Mouse (Mus musculus) thymus, adult 2 months (tissue): ENCODE measurements at regions not wholly inside any gene's neighbourhood (a gene's known extent, or its start where the extent isn't known, plus 50 kb on each side); places are given as distances from the start of the nearest gene placed in this dataset.

Experiments
- DNase-seq: peaks from one replicate; pipeline ENCODE4 v3.0.0; 2021
- H3K27ac ChIP-seq: fragments of 200-500 bp; 2 replicates; pipeline ENCODE4 v1.5.1; 2012; ENCODE audit warnings: low read length, control low read depth; ENCODE audit not compliant: control insufficient read depth, insufficient read depth
- H3K27me3 ChIP-seq: fragments of 200-500 bp; 2 replicates; pipeline ENCODE4 v1.6.1; 2012; ENCODE audit warnings: mild to moderate bottlenecking, low read length, moderate library complexity, mixed read lengths; ENCODE audit not compliant: control insufficient read depth, insufficient read depth
- H3K36me3 ChIP-seq: fragments of 200-500 bp; 2 replicates; pipeline ENCODE4 v1.6.1; 2012; ENCODE audit warnings: mild to moderate bottlenecking, low read length, moderate library complexity; ENCODE audit not compliant: control insufficient read depth, insufficient read depth
- H3K4me1 ChIP-seq: fragments of 200-500 bp; replicated peaks from 2 replicates; pipeline ENCODE4 v1.6.1; 2012; ENCODE audit warnings: low read length; ENCODE audit not compliant: control insufficient read depth, insufficient read depth
- H3K4me3 ChIP-seq: fragments of 200-500 bp; 2 replicates; pipeline ENCODE4 v1.5.1; 2012; ENCODE audit warnings: mild to moderate bottlenecking, low read length, control low read depth, moderate library complexity; ENCODE audit not compliant: control insufficient read depth, insufficient read depth
- CTCF ChIP-seq: fragments of 200-500 bp; IDR thresholded peaks from 2 replicates; pipeline ENCODE4 v1.5.1; 2012; ENCODE audit warnings: mild to moderate bottlenecking, control low read depth, low read length, moderate library complexity, borderline replicate concordance; ENCODE audit not compliant: control insufficient read depth, poor library complexity, insufficient read depth; ENCODE audit errors: extremely low read depth
- POLR2A ChIP-seq: fragments of 200-500 bp; IDR thresholded peaks from 2 replicates; pipeline ENCODE4 v1.6.1; 2012; ENCODE audit warnings: mild to moderate bottlenecking, low read length, control low read depth, moderate library complexity; ENCODE audit not compliant: control insufficient read depth, poor library complexity, insufficient read depth; ENCODE audit errors: extremely low read depth
- WGBS: fragments of 180-500 bp; shearing (Covaris S2); methylation state at CpG from one replicate; pipeline ENCODE4 v1.1.7; 2018; 5-methylcytosine and 5-hydroxymethylcytosine counted together

GRCm38 (mm10) chr12:9118576-9118975, 88.8 kb downstream of the Ttc32 start:
- DNase-seq, result no peak
- Histone ChIP-seq H3K4me1 (no peaks in the 10 kb centered on the region), H3K36me3 (no peaks in the 10 kb centered on the region), H3K27ac (no peak overlapping the region), H3K27me3 (no peaks in the 10 kb centered on the region), H3K4me3 (no peak overlapping the region)
- no peak for TF ChIP-seq CTCF
- no peak for TF ChIP-seq POLR2A
- WGBS, result 64% methylated on average over 2 of the region's 2 CpGs

GRCm38 (mm10) chr12:9127931-9128550, 98.2 kb downstream of the Ttc32 start:
- H3K36me3 ChIP-seq, result no peaks in the 10 kb centered on the region
- H3K27ac ChIP-seq, result no peak overlapping the region
- DNase-seq, result no peak

GRCm38 (mm10) chr12:9128581-9129275, 98.9 kb downstream of the Ttc32 start:
- 80% methylated on average over 6 of the region's 6 CpGs for WGBS
- TF ChIP-seq POLR2A, result no peak
- no peak for TF ChIP-seq CTCF

More at GRCm38 (mm10) chr12:9127931-9128550, 98.2 kb downstream of the Ttc32 start:
- Histone ChIP-seq H3K4me3 (no peak overlapping the region), H3K27me3 (no peaks in the 10 kb centered on the region), H3K4me1 (no peaks in the 10 kb centered on the region)
- 93% methylated on average over 10 of the region's 10 CpGs for WGBS
- TF ChIP-seq POLR2A, result no peak
- TF ChIP-seq CTCF, result no peak

GRCm38 (mm10) chr12:9132621-9133020, 102.8 kb downstream of the Ttc32 start:
- H3K27me3 ChIP-seq, result no peaks in the 10 kb centered on the region
- no peak overlapping the region for H3K27ac ChIP-seq
- TF ChIP-seq POLR2A (no peak), CTCF (no peak)
- no peaks in the 10 kb centered on the region for H3K36me3 ChIP-seq
- no peak for DNase-seq
- H3K4me3 ChIP-seq, result no peak overlapping the region
- no peaks in the 10 kb centered on the region for H3K4me1 ChIP-seq

More at GRCm38 (mm10) chr12:9128581-9129275, 98.9 kb downstream of the Ttc32 start:
- no peak for DNase-seq
- Histone ChIP-seq H3K27me3 (no peaks in the 10 kb centered on the region), H3K36me3 (no peaks in the 10 kb centered on the region), H3K4me3 (no peak overlapping the region), H3K4me1 (no peaks in the 10 kb centered on the region), H3K27ac (no peak overlapping the region)

GRCm38 (mm10) chr12:9133890-9134870, 104.4 kb downstream of the Ttc32 start:
- no peak for DNase-seq
- H3K4me3 ChIP-seq, result no peak overlapping the region
- TF ChIP-seq CTCF, result no peak
- no peak for TF ChIP-seq POLR2A

GRCm38 (mm10) chr12:9151001-9151400, 121.2 kb downstream of the Ttc32 start:
- no peak for DNase-seq
- H3K4me3 ChIP-seq, result no peak overlapping the region
- no peaks in the 10 kb centered on the region for H3K36me3 ChIP-seq
- no peaks in the 10 kb centered on the region for H3K4me1 ChIP-seq
- no peaks in the 10 kb centered on the region; the same call in 1 of the 2 replicates for H3K27me3 ChIP-seq
- no peak overlapping the region for H3K27ac ChIP-seq
- TF ChIP-seq POLR2A, result no peak
- TF ChIP-seq CTCF, result no peak

More at GRCm38 (mm10) chr12:9133890-9134870, 104.4 kb downstream of the Ttc32 start:
- H3K4me1 ChIP-seq, result no peaks in the 10 kb centered on the region
- no peaks in the 10 kb centered on the region for H3K36me3 ChIP-seq
- no peaks in the 10 kb centered on the region for H3K27me3 ChIP-seq
- 94% methylated on average over 7 of the region's 7 CpGs for WGBS
- H3K27ac ChIP-seq, result no peak overlapping the region
